Mouse (Mus musculus) ES-CJ7 (cell line): Measurements from ENCODE around the gene Tas2r144.

ENCODE experiments used
- DNase-seq: peaks from one replicate; pipeline ENCODE4 v3.0.0; 2011; ENCODE audit warnings: low read depth, low spot score

Gene Tas2r144

DNA sequence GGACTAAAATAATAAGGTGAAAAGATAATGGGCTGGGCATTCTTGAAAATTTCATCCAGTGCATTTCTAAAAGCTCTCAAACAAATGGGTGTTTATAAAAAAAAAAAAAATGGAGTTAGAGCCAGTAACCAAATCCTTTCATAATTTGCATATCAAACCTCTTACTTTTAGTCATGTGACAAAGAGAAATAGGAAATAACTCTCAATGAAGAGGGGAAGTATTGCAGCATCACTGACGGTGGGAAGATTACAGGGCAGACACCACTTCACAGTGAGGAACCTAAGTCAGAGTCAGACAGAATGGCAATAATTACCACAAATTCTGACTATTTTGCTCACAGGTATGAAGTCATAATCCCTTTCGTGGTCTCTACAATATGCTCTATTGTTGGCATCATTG lies at the start of gene Tas2r144:
Tas2r144 (plus strand) TSS at position 301 of the 400 bp plus-strand sequence.
- DNase-seq, result no peak

DNA sequence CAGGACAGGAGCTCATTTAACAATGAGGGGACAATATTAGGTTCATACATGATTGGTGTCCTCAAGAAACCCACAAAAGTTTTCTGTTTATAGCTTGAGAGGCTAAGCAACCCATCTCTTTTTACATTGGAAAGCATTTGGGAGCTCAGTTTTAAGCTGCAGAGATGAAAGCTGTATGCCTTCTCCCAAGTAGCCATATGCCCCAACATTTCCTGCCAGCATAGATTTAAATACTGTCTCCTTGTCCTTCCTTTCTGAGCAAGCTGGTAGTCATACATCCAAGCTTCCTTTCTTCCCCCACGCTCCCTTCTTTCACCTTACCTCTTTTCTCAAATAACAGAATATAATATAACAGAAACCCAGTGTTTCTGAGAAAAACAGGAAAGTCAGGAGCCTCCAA lies 32.7 kb upstream of the Tas2r144 start:
- DNase-seq, result no peak

GRCm38 (mm10) chr6:42186230-42186629 lies 28.9 kb upstream of the Tas2r144 start:
- DNase-seq, result peak; percentile 41

- peak; percentile 56 for DNase-seq
Observed at GRCm38 (mm10) chr6:42197710-42198109, 17.4 kb upstream of the Tas2r144 start.

DNA sequence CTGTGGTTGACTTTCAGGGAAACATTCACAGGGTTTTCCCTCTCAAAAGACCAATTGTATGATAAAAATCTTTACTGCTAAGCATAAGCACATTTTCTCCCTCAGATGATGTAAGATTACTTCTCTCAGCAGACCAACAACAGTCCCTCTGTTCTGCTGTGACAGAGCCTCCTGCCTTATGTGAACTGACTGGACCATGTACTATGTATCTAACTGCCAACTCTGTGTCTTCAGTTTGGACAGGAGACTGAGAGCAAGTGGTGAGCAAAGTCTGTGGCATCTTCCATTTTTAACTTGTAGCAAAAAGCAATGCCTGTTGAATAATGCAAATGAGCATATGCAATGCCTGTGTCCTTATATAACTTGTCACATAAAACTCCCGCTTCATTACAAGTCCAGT lies 15.6 kb upstream of the Tas2r144 start:
- no peak for DNase-seq

GRCm38 (mm10) chr6:42222286-42222685 lies 7.2 kb downstream of the Tas2r144 start:
- no peak for DNase-seq

DNA sequence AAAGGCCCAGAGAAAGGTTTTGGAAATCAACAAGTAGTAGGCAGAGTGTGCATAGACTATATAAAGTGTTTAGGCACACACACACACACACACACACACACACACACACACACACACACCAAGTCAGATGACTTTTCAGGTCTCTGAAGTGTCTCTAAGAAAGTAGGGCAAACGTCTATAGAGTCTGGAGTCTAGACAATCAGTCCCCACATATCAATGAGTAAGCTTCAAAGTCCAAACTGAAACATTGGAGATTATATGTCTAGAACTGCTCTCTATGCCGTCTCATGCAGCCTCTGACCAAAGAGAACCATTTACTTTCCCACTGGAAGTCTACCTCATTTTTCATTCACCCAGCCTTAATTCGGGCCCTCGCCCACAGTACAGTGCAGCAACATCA lies 9.9 kb downstream of the Tas2r144 start:
- DNase-seq, result no peak

- peak; percentile 68 for DNase-seq
Observed at GRCm38 (mm10) chr6:42227240-42228101, 12.3 kb downstream of the Tas2r144 start.

DNA sequence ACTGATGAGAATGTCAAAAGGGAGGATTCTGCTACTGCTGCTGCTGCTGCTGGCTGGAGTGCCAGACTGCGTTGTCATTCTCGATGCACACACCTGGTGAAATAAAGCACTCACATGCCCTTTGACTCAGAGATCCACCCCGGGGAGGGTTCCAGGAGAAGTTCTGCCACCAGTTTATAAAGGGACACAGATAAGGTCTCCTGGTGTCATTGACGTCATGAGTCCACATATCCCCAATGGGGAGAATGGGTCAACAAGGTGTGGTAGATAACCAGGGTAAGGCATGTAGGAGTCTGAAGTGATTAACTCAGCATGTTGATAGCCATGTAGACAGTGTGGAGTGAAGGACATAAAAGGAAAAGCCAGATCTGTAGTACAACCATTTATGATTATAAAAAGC lies 14.5 kb downstream of the Tas2r144 start:
- DNase-seq, result no peak

GRCm38 (mm10) chr6:42231191-42231590 lies 16.1 kb downstream of the Tas2r144 start:
- no peak for DNase-seq

GRCm38 (mm10) chr6:42237276-42237805 lies 22.2 kb downstream of the Tas2r144 start:
- DNase-seq, result no peak

GRCm38 (mm10) chr6:42241311-42242045 lies 26.4 kb downstream of the Tas2r144 start:
- no peak for DNase-seq

GRCm38 (mm10) chr6:42245711-42246353 lies 30.7 kb downstream of the Tas2r144 start, which contains the start of gene Gstk1:
Gene Gstk1 (plus strand): TSS chr6:42245935.
- peak; percentile 93 for DNase-seq

- DNase-seq, result peak; percentile 35
Observed at GRCm38 (mm10) chr6:42247173-42247572, 32.0 kb downstream of the Tas2r144 start.

GRCm38 (mm10) chr6:42247981-42248380 lies 32.9 kb downstream of the Tas2r144 start:
- DNase-seq, result no peak

GRCm38 (mm10) chr6:42251791-42252190 lies 36.7 kb downstream of the Tas2r144 start:
- DNase-seq, result no peak

GRCm38 (mm10) chr6:42253103-42253502 lies 38.0 kb downstream of the Tas2r144 start:
- DNase-seq, result no peak

- peak; percentile 78 for DNase-seq
Observed at GRCm38 (mm10) chr6:42257303-42257863, 42.3 kb downstream of the Tas2r144 start.

- no peak for DNase-seq
Observed at GRCm38 (mm10) chr6:42260430-42260829, 45.3 kb downstream of the Tas2r144 start.

- DNase-seq, result peak; percentile 62
Observed at GRCm38 (mm10) chr6:42261524-42262170, 46.5 kb downstream of the Tas2r144 start, which contains the start of gene Tmem139. Gene Tmem139 (plus strand): TSS chr6:42261970.
